Mouse (Mus musculus) CD4-positive, CD25-positive, alpha-beta regulatory T cell (primary cell): Measurements from ENCODE around the gene A530032D15Rik. TPM values are rescaled to one million over a fixed set of nuclear protein-coding genes. Genes with fewer than 3 reads are reported as not detected.

ENCODE experiments used
- polyA plus RNA-seq: library from polyadenylated mRNA; unstranded; fragments of 100-300 nt; shearing (Covaris generic); gene quantifications from one replicate; pipeline ENCODE4 v1.2.1, GENCODE M21; 2017

The A530032D15Rik gene
- polyA plus RNA-seq, result 0.18 TPM

GRCm38 (mm10) chr1:85109753-85110152 lies at the start of gene A530032D15Rik:
TSS of gene A530032D15Rik (minus strand) at chr1:85109853.

GRCm38 (mm10) chr1:85099864-85100263 lies 9.8 kb downstream of the A530032D15Rik start, which contains the start of gene Gm10553:
TSS of gene Gm10553 (plus strand) at chr1:85100164.

Other genes starting within 250 kb of the A530032D15Rik start
- gene Slc16a14, start 174.7 kb downstream of the A530032D15Rik start, polyA plus RNA-seq, result not detected
- not detected for gene Gm10553, start 9.7 kb downstream of the A530032D15Rik start, polyA plus RNA-seq
- 5.1 TPM for gene C130026I21Rik, start 160.7 kb upstream of the A530032D15Rik start, polyA plus RNA-seq